Mouse (Mus musculus): ENCODE measurements at regions not wholly inside any gene's neighbourhood (a gene's known extent, or its start where the extent isn't known, plus 50 kb on each side); places are given as distances from the start of the nearest gene placed in this dataset.

DNA sequence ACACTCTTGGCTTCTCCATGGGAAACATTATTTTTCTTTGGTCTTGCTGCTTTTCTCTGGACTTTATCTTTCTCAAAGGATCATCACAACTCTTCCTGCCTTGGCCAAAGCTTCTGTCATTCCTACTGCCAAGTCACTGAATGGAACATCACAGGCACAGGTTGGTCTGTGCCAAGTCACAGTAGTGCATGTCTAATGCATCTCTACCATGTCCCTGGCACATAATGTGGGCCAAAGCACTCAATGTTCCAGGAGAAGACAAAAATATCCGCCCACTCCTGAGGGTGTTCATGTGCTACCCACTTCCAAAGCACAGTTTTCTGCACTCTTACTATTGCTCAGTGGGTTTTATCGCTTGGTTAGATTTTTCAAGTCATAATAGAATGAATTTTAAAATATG lies 247.9 kb downstream of the Rpl10l start:
- H3K4me2 ChIP-seq (ENCODE audit: low read depth, low read length) = no peak overlapping the region
- no peaks in the 10 kb centered on the region for H3K36me3 ChIP-seq (ENCODE audit: control insufficient read depth, insufficient read depth, low read length)
- WGBS = 85% methylated on average over 2 of the region's 2 CpGs
- DNase-seq (ENCODE audit: low spot score) = no peak
- no peaks in the 10 kb centered on the region for H3K27me3 ChIP-seq (replicated peaks; ENCODE audit: control insufficient read depth, insufficient read depth, low read length)
- no peaks in the 10 kb centered on the region for H3K4me1 ChIP-seq (ENCODE audit: control insufficient read depth, insufficient read depth, low read length)
- no peak for ATAC-seq (ENCODE audit: low read depth)
- no peak overlapping the region for H3K27ac ChIP-seq (replicated peaks; ENCODE audit: low read depth, low read length)
- H3K9me3 ChIP-seq (ENCODE audit: control insufficient read depth, low read length) = no peaks in the 10 kb centered on the region
- no peak overlapping the region for H3K9ac ChIP-seq (ENCODE audit: low read depth, low read length)
- H3K4me3 ChIP-seq (ENCODE audit: low read depth, low read length) = no peak overlapping the region

DNA sequence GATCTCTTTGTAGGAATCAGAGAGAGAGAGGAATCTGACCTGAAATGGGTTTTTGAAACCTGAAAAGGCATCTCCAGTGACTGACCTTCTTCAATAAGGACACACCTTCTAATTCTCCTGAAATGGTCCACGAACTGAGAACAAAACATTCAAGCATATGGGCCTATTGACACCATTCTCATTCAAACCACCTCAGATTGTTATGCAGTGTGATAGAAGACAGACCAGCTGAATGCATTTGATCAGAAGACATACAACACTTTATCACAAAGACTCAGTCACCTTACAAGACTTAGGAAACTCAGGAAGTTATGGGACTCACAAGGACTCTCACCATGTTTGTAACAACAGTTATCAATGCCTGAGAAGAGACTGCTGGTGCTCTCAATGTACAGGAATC lies 256.7 kb downstream of the Rpl10l start:
- 71% methylated on average over 1 of the region's 1 CpGs for WGBS
- H3K4me2 ChIP-seq (ENCODE audit: low read depth, low read length) = no peak overlapping the region
- H3K9me3 ChIP-seq (ENCODE audit: control insufficient read depth, low read length) = no peaks in the 10 kb centered on the region
- H3K27ac ChIP-seq (replicated peaks; ENCODE audit: low read depth, low read length) = no peak overlapping the region
- no peak for ATAC-seq (ENCODE audit: low read depth)
- H3K27me3 ChIP-seq (replicated peaks; ENCODE audit: control insufficient read depth, insufficient read depth, low read length) = no peaks in the 10 kb centered on the region
- H3K4me1 ChIP-seq (ENCODE audit: control insufficient read depth, insufficient read depth, low read length) = no peaks in the 10 kb centered on the region
- no peaks in the 10 kb centered on the region for H3K36me3 ChIP-seq (ENCODE audit: control insufficient read depth, insufficient read depth, low read length)
- H3K4me3 ChIP-seq (ENCODE audit: low read depth, low read length) = no peak overlapping the region
- DNase-seq (ENCODE audit: low spot score) = no peak
- H3K9ac ChIP-seq (ENCODE audit: low read depth, low read length) = no peak overlapping the region

DNA sequence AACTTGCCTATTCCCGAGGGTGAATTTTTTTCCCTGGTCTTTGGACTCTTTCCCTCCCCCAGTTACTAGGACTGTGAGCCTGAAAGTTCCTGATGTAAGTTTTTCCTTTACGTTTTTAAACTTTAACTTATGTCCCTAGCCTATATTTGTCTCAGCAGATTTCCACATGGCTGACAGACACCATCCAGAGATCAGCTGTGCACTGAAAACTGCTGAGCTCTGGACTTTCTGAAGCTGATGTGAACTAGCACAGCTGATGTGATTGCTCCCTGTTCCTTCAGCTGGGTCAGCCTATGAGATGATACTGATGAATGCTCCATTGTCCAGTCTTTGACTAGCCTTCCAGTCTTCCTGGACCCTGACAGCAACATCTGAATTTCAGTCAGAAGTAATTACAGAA lies 271.5 kb downstream of the Rpl10l start:
- no peak overlapping the region for H3K27ac ChIP-seq (replicated peaks; ENCODE audit: low read depth, low read length)
- H3K9me3 ChIP-seq (ENCODE audit: control insufficient read depth, low read length) = no peaks in the 10 kb centered on the region
- WGBS = 61% methylated on average over 2 of the region's 2 CpGs
- DNase-seq (ENCODE audit: low spot score) (peak; percentile 10), ATAC-seq (ENCODE audit: low read depth) (no peak)
- H3K9ac ChIP-seq (ENCODE audit: low read depth, low read length) = no peak overlapping the region
- no peaks in the 10 kb centered on the region for H3K36me3 ChIP-seq (ENCODE audit: control insufficient read depth, insufficient read depth, low read length)
- no peaks in the 10 kb centered on the region for H3K4me1 ChIP-seq (ENCODE audit: control insufficient read depth, insufficient read depth, low read length)
- no peaks in the 10 kb centered on the region for H3K27me3 ChIP-seq (replicated peaks; ENCODE audit: control insufficient read depth, insufficient read depth, low read length)
- no peak overlapping the region for H3K4me2 ChIP-seq (ENCODE audit: low read depth, low read length)
- no peak overlapping the region for H3K4me3 ChIP-seq (ENCODE audit: low read depth, low read length)

Measured in embryonic facial prominence, embryonic 14.5 days (tissue).